Mouse (Mus musculus): ENCODE data around the gene Gm6583.
A peak's percentile ranks its signal among the peaks of the same experiment; 100 is the strongest.

Gm6583 gene

GRCm38 (mm10) chr5:112367929-112368328 lies 12.1 kb upstream of the Gm6583 start:
- DNase-seq (ENCODE audit: low spot score in 2 of 2): no peak

DNA sequence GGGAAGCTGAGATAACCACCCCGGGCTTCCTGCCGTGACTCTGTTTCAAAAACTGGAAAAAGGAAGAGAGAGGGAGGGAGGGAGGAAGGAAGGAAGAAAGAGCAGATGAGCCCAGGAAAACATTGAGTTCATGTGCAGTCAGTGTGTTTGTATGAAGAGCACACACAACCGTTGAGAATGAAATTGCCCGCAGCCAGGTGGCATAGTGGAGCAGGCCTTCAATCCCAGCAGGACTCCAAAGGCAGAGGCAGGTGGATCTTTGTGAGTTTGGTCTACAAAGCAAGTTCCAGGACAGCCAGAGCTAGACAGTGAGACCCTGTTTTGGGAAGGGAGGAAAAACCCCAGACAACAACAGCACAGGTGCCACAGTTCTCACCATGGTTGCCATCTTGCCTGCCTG lies 11.5 kb upstream of the Gm6583 start:
- no peak for DNase-seq (ENCODE audit: low spot score in 2 of 2)

DNA sequence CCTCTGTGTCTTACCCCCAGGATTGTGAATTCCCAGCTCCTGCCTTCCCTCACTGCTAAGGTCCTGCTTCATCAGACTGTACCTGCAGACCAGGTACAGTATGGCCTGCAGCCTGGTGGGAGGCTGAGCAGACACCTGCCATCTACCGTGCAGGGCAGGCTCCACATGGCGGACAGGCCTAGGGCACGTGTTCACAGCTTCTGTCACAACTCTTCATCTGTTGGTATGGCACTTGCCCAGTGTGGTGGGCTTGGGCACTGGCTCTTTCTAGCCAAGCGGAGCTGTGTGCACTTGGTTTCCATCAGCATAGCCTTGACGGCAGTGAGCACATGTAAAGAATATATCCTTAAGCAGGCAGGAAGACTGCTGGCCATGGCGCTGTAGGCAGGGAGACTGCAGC lies 11.0 kb upstream of the Gm6583 start:
- no peak for DNase-seq (ENCODE audit: low spot score in 2 of 2)

DNA sequence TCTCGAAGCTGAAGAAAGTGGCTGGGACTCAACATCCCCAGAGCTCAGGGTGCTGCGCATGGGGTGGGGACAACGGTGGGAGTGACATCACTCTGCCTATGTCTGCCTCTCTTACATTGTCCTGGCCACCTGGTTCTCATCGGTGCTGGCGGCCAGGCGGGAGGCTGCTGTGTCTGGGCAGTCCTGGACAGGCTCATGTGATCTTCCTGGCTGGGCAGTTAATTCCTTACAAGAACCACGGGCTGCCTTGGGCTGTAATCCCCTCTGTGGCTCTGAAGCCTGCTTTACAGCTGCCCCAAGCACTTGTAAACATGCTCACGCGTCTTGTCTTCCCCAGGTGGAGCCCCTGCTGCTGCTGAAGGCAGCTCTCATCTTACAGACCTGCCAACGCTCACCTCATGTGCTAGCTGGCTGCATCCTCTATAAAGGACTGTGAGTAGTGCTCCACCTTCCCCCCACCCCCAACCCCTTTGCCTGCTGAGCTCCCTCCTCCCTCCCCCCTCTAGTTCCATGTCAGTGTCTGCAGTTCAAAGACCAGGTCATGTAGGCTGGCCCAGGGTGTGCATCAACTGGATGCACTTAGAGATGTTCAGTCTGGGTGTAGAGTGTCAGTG lies 8.5 kb upstream of the Gm6583 start:
- DNase-seq (ENCODE audit: low spot score in 2 of 2): no peak

- DNase-seq (ENCODE audit: low spot score in 2 of 2): no peak
Measured at GRCm38 (mm10) chr5:112360077-112360476, 4.2 kb upstream of the Gm6583 start.

GRCm38 (mm10) chr5:112359520-112359919 lies 3.7 kb upstream of the Gm6583 start:
- DNase-seq (ENCODE audit: low spot score in 2 of 2): no peak

GRCm38 (mm10) chr5:112356322-112356721 lies 489 bp upstream of the Gm6583 start:
- DNase-seq (ENCODE audit: low spot score in 2 of 2): no peak

GRCm38 (mm10) chr5:112355493-112355892 lies 340 bp downstream of the Gm6583 start:
- no peak for DNase-seq (ENCODE audit: low spot score in 2 of 2)

DNA sequence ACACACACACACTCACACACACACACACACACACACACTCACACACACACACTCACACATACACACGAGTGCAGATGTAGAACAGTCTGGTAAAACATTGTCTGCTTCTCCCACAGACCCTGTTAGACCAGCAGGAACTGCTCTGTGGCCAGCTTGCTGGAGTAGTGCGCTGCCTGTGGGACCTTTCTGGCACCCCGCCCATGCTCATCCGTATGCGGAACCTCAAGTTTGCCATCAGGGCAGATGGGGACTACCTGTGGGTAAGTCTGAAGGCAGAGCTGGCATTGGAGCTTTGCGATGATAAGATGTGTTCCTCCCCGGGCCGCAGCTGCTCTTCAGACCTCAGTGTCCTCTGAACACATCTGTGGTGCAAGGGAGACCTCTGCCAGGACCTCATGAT lies 6.7 kb downstream of the Gm6583 start:
- DNase-seq (ENCODE audit: low spot score in 2 of 2): no peak

DNA sequence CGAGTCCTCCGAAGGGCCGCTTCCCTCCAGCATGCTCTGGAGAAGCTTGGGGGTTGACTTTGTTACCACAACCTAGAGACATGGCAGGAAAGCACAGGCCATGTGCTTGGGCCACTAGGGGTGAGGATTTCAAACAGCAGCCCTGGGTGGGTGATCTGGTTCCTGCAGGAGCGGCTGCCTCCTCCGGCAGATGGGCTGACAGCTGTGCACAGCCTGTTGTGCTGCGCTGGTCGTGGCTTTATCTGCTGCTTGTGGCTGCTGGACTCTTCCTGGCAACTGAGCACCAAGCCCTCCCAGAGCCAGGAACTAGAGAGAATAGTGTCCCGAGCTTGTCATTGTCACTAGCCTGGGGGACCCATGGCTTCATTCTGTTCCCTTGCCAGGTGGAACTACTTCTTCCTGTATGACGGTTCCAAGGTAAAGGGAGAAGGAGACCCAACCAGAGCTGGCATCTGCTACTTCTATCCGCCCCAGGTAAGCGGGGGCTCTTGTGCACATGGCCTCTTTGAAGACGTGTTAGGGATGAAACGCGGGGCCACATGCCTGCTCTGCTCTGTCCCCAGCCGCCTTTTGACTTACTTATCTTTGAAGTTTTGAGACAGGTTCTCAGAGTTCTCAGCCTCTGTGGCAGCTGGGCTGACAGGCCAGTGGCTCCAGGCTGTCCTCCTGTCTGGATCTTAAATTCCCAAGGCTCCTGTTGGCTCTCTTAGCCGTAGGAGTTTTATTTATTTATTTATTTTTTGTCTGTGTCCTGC lies 9.4 kb downstream of the Gm6583 start:
- DNase-seq (ENCODE audit: low spot score in 2 of 2): no peak

DNA sequence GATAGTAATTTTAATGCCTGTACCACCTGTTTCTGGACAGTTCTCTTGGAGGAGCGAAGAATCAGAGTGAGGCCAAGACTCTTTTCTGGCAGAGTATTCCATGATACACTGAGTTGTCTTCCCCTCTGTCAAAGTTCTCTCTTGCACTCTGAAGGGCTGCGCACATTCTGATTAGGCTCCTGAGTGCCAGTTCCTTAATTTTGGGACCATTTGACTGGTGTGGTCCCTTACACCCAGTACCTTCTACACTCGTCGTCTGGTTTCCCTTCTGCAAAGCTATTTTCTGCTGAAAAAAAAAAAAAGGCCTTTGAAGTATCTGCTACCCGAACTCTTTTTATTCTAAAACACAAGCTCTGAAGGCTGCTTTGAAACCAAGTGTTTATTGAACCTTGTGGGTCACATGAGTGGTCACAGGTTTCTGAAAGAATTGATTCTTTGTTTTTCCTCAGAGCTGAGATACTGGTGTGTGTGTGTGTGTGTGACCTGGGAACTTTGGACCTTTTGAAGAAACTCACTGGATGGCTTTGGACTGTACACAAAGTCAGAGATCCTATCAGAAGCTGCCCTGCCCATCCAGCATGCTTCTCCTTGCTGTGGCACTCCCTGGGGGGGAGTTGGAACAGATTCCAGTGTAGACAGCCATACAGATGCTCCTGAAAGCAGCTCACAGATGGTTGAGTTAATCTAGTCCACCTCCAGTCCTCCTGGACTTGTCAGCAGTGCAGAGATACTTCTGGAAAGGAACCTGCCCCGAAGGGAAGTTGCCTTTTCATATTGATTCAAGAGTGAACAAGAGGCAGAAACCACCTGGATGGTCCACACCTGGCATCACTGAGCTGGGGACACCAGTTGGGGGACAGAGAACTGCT lies 11.5 kb downstream of the Gm6583 start:
- DNase-seq (ENCODE audit: low spot score in 2 of 2): no peak

DNA sequence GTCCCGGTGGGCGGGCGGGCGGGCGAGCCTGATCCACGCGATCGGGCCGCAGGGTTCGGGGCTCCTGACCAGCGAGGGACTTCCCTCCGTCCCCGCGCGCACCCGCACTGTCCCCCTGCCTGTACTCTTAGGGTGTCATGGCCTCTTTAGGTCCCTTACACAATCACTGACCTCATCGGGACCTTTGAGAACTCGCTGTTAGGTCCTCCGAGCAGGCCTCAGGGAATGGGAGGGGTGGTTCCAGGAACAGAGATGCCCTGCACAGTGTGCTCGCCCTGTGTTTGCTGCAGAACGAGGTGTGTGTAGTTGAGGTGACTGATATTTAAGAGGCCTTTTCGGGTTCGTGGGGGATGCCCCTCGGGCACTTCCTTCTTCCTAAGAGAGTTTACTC lies 12.6 kb downstream of the Gm6583 start:
- DNase-seq (ENCODE audit: low spot score in 2 of 2): no peak

DNA sequence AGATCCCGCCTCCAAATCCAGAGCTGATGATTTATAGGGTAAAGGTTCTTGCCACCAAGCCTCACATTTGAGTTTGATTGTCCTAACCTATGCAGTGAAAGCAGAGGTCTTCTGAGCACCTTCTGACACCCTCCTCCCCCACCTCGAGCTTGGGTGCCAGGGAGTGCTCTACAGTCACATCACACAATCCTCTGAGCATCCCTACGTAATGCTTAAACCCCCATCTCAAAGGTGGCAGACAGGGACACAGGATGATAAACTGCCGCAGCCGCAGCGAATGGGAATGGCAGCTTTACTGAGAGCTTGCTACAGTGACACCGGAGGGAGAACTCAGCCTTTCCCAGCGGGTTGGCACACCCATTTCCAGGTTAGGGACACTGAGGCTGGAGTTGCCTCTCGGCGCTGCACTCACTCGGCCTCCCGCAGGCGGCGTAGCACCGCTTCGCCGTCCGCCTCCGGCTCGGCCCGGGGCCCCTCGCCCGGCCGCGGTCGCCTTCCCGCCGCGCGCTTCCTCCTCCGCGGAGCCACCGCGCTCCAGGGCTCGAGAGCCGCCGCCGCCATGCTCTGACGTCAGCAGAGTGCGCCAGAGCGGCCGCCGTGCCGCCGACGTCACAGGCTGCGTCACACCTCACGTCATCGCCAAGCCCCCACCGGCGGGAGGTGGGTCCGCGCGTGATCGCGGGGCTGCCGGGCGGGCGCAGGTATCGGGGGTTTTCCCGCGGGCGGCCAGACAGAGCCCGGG lies 13.2 kb downstream of the Gm6583 start, which contains the start of the genes Srrd and Hps4:
TSS of gene Srrd (minus strand) at position 578 of the 742 bp plus-strand sequence.
TSS of gene Hps4 (plus strand) at position 621 of the 742 bp plus-strand sequence.
- peak; percentile 70 to 85 for DNase-seq (ENCODE audit: low spot score in 2 of 2)

DNA sequence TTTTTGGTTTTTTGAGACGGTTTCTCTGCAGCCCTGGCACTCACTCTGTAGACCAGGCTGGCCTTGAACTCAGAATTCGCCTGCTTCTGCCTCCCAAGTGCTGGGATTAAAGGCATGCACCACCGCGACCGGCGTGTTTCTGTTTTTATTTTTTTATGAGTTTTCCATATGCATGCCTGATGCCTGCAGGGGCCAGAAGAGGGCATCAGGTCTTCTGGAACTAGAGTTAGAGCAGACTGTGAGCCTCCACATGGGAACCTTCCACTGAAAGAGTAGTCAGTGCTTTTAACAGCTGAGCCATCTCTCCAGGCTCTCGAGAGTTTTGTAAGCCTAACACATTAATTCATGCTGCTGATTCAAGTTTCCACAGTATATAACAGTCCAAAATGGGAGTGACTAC lies 16.6 kb downstream of the Gm6583 start:
- no peak for DNase-seq (ENCODE audit: low spot score in 2 of 2)

DNA sequence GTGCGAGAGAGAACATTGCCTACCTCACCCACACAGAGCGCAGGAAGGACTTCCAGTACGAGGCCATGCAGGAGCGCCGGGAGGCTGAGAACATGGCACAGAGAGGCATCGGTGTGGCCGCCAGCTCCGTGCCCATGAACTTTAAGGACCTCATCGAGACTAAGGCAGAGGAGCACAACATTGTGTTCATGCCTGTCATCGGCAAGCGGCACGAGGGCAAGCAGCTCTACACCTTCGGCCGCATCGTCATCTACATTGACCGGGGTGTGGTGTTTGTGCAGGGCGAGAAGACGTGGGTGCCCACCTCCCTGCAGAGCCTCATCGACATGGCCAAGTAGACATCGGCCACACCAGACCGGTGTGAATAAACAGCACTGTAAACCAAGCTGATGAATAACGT lies 18.8 kb downstream of the Gm6583 start:
- DNase-seq (ENCODE audit: low spot score in 2 of 2): no peak

- DNase-seq (ENCODE audit: low spot score in 2 of 2): peak; percentile 27 to 45
Measured at GRCm38 (mm10) chr5:112335473-112335872, 20.4 kb downstream of the Gm6583 start.

- DNase-seq (ENCODE audit: low spot score in 2 of 2): no peak
Measured at GRCm38 (mm10) chr5:112329805-112330564, 25.8 kb downstream of the Gm6583 start.

DNA sequence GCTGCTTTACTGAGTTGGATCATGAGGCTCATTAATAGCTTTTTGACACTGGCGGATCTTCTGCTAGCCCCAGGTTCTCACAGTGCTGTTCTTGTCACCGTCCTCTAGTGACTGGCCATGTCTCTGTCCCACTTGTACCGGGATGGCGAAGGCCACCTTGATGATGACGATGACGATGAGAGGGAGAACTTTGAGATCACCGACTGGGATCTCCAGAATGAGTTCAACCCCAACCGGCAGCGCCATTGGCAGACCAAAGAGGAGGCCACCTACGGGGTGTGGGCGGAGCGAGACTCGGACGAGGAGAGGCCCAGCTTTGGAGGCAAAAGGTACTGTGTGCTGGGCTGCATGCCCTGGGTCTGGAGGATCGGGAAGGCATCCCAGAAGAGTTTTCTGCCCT lies 28.0 kb downstream of the Gm6583 start:
- DNase-seq (ENCODE audit: low spot score in 2 of 2): no peak

GRCm38 (mm10) chr5:112326446-112327009 lies 29.3 kb downstream of the Gm6583 start:
- DNase-seq (ENCODE audit: low spot score in 2 of 2): no peak

All from spleen, postnatal 14 days (tissue).